Mouse (Mus musculus) spleen, adult 2 months (tissue): ENCODE measurements around the gene Trim56.

Experiments
- CTCF ChIP-seq: fragments of 200-500 bp; IDR thresholded peaks from 2 replicates; pipeline ENCODE4 v1.5.1; 2011; ENCODE audit warnings: mild to moderate bottlenecking, inconsistent platforms; ENCODE audit not compliant: insufficient read depth, insufficient read length, insufficient replicate concordance; ENCODE audit errors: extremely low read depth
- POLR2A ChIP-seq: fragments of 200-500 bp; IDR thresholded peaks from 2 replicates; pipeline ENCODE4 v1.6.1; 2011; ENCODE audit warnings: low read depth, low read length, inconsistent platforms

- TF ChIP-seq CTCF (no peak), POLR2A (no peak)
These were observed 50.6 kb downstream of the Trim56 start for GRCm38 (mm10) chr5:137065454-137065853.
